Mouse (Mus musculus) ovary, postnatal 10 days (tissue): ENCODE data around the gene Gtdc1.
"Not testable (repeated sequence)": the region's sequence is repeated elsewhere in the genome, so short reads cannot be mapped to it uniquely, and the experiment has no call there.

Experiments used
- DNase-seq: peaks from one replicate; pipeline ENCODE4 v3.0.0; 2022; ENCODE audit warnings: low spot score

Gtdc1 gene

DNA sequence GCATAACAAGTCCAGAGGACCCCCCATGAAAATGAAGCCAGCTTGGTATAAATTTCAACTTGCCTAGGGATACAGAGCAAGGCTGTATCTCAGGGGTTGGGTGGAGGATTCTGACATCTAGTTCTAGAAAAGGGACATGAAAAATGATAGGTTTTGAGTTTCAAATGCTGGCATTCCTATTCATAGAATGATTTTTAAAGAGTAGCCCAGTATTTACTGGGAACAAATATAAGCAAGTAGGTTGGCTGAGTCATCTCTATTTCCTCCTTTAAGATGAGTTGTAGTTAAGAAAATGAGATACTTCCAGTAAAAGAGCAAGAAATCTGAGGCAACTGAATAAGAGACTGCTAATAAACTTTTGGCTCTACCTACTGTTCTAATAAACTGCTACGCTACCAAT is 190.8 kb downstream of the Gtdc1 start:
- no peak for DNase-seq

DNA sequence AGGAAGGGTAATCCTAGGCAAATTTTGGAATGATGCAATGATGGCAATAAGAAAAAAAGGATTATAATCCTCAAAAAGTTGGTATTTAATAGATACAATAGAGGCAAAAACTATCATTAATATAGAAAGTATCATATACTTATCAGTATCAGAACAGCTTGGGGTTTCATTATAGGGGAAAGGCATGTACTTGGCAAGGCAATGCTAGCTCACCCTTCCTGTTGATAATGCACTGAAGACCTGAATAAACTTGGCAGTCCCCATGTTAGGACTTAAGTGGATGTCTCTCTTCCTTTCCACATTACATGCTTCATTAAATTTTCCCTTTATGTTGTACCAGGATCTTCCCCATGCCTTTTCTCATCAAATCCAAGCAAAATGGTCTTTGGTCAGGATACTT is 206.0 kb downstream of the Gtdc1 start:
- DNase-seq = no peak

DNA sequence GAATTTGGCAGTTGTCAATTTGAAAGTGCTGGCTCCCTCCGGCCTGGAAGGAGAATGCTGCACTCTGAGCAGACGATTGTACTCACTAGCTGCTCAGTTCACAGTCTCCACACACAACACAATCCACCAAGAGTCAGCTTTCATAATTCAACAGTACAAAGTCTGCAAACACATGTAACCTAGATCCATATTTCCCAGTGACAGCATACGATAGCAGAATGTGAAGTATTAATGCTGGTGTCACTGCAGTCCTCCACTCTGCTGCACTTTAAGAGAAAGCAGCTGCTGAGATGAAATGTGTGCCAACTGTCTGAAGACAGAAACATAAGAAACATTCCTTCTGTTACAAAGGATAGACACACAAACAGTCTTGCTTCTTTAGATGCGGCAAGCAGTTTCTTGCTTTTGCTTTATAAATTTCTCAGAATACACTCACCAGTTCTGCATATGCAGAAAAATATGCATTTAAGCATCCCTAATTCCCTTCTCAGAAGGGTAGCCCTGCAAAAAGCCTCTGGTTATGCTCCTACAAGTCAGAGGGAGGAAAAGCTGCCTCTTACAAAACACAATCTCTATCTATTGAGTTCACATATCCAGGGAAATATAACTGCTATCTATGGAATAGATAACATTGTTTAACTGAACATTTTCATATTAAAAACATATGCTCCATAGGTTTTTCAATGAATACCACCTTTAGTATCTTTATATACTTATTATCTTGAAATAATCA is 221.4 kb downstream of the Gtdc1 start:
- DNase-seq = no peak

DNA sequence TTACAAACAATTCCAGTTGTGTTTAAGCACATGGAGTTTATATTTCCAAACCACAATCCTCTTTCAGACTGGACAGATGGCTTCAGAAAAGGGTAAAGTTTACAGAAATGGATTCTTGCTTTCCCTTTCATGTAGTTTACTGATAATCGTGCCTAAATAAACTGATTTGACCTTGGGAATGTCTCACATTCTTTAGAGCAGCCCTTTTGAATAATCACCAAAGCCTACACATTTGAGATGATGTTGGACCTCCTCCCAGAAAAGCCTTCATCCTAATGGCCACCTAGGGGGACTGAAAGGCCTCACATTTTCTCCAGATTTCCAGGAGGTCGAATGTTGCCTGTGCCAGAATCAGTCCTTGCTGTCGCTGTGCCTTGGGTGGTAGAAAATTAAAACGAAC is 227.2 kb downstream of the Gtdc1 start:
- DNase-seq = no peak

DNA sequence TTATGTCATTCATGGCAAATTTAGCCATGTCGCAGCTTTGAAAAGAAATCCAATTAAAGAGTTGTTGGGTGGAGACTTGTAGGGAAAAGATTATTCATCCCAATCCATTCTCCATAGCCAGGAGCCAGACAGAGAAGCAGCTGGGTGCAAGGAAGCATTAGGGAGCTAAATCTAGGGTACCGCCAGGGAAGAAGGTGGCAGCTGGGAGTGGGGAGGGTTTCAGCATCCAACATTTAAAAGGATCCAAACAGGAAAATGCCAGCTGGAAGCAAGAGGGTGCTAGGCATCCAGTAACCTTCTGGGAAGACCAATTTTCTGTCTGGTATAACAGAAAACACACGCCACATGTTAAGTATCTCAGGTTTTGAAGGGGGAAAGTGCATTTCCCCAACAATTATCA is 231.0 kb downstream of the Gtdc1 start:
- no peak for DNase-seq

DNA sequence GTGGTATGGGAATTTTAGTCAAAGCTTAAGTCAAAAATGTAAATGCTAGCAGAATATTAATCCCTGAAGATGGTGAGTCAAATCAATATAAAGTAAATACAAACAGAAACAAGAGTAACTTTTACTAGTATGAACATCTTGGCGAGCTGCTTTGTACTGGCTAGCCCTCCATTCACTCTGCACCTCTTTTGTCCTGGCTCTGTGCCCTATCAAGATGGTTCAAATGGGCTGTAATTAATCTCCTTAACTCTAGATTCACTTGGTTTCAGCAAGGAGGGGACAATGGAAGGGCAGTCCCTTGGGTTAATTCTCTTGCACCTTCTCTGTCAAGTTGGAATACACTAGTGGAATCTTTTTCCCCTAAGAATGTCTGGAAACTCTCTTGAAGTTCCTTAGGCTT is 233.6 kb downstream of the Gtdc1 start:
- no peak for DNase-seq

DNA sequence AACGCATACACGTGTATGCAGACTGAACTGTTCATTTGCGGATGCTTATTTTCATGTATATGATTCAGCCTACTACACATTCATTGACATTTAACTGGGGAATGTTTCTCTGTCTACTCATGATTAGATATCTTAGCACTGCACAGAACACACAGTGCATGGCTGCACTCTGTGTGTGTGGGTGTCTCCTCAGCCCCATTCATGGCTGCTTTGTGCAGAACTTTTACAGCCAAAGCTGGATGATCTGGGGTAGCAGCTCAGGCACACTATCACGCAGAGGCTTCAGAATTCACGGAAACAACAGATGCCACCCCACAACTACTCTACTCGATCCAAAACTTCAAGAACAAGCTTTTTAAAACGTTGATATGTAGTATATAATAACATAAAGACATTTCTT is 263.4 kb downstream of the Gtdc1 start:
- no peak for DNase-seq

DNA sequence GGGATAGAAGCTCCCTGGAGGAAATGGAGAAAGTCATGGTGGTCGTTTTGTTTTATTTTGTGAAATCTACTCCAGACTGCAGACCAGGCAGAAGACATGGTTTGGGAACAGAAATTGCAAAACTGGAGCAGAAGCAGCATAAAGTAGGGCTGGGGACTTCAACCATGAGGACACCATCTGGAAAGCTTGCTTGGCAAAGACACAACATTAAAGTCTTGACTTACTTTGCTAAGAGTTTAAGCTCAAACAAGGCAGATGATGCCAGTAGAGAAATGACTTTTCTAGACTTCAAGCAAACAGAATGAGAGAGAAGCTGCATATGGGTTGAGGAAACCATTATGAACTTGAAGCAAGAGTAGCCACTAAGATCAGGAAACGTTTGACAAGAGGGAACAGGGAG is 267.6 kb downstream of the Gtdc1 start:
- DNase-seq = no peak

DNA sequence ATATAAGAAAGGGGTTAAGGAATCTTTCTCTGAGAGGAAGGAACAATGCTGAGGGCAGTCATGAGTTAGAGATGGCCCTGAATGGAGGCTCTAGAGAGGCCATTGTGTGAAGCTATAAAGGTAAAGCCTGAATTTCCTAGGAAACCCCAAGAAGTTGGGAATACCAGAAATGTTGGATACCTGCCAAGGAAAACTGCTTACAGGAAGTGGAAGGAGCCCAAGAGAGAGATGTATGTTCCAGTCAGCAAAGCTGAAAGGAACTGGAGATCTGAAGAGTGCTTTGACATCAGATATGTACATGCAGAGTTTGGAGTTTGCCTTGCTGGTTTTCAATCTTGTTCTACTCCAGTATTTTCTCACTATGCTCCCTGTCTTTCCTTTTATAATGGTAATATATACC is 268.4 kb downstream of the Gtdc1 start:
- DNase-seq = no peak

DNA sequence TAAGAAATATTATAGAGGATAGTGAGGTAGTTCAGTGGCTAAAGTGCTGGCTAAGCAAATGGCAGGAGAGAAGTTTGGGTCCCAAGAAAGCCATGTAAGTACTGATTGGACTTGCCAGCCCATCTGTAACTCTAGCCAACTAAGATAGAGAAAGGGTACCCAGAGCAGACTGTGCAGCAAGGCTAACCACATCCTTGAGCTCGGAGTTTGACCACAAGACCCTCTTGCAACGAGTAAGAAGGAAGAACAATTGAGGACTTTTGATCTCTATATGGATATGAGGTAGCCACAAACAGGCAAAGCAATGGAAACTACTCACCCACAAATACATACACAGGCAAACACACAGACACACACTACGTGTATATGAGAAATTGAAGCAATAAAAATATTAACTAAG is 278.9 kb downstream of the Gtdc1 start:
- DNase-seq = no peak

DNA sequence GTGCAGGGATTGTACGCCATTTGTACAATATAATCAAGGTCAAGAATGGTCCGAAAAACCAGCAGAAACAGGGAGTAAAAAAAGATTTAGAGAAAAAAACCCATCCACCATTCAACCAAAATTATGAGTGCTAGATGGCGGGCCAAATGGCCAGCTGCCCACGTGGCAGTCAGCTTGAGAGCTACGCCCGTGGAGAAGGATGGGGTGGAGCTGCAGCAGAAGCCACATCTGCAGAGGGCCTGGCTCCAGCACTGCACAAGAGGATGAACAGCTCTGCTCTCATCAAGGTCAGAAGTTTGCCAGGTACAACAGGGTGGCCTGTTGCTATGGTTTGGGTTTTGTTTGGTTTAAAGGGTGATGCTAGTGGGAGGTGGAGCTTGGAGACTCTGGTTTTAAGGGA is 281.1 kb downstream of the Gtdc1 start:
- DNase-seq = no peak

DNA sequence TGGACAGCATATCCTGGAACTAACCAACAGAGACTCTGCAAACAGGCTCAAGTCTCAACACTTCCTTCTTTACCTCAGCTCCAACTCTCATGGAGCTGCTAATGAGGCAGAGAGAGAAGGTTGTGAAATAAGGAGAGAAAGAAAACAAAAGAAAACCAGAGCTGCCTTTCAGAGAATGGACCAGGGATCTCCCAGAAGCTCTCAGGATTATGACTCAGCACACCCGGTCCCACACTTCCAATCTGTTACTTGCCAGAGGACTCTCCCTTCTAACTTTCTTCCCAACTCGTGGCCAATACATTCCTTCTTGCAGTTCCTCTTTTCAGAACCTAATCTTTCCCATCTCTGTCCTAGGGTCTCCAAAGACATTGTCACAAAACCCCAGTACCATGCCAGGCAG is 288.1 kb downstream of the Gtdc1 start:
- DNase-seq = no peak

DNA sequence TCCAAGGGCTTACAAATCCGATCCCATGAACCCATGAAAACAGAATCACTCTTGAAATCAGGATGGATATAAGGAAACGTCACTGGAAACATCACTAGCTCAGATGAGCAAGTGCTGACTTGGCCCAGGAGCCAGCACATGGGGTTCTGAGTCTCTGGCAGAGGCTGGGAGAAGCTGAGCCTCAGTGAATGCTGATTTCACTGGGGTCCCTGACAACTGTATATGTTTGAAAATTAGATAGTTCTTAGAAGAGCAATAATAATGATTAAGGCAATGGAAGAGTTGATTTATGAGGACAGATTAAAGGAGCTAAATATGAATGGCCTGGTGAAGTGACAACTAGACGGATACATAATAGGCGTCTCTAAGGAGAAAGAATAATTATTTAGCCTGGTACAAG is 289.3 kb downstream of the Gtdc1 start:
- no peak for DNase-seq

DNA sequence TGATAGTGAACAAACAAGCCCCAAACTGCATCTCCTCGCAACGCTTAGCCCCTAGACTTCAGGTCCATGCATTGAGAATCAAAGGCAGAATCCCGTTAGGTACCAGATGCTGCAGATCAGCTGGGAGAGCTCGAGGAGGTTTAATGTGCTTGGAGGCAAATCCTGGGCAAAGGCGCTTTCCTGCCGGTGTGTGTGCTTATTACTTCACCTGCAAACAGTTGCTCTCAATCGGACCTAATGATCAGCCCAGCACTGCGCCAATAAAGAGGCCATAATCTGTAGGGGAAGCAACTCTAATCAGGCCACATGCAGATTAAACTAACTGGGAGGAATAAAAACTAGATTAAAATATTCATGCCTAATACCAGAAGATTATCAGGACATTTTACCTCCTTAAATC is 293.5 kb downstream of the Gtdc1 start:
- DNase-seq = no peak

DNA sequence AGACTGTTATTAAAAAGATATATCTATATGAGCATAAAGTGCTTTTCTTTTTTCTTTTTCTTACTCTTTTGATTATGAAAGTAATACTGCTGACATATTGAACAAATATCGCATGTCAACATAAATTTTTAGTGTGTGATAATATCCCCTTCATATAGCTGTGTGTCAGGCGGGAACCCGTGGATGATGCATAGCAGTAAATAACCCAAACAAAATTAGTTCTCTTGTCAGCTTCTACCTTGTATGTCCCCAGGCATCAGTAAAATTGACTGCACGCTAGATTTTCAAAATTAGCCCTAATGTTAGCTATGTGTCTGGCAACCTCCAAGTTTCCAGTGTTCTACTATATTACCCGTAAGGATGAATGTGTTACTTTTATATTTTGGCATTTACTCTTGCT is 294.4 kb downstream of the Gtdc1 start:
- DNase-seq = no peak

DNA sequence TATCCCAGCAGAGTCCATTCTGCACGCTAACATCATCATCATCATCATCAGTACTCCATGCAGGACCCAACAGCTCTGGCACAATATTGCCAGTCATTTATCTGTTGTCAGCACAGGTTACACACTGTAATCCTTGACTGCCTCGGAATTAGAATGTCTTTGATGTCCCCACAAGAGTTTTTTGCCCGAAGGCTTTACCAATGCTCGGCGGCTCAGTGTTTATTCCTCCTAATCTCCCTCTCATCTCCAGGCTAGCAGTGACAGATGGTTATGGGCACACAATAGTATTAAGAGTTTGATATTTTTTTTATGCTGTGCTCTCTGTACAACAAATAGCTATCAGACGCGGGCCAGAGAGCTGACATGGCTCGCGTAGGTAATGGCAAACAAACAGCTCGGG is 294.9 kb downstream of the Gtdc1 start:
- DNase-seq = no peak

DNA sequence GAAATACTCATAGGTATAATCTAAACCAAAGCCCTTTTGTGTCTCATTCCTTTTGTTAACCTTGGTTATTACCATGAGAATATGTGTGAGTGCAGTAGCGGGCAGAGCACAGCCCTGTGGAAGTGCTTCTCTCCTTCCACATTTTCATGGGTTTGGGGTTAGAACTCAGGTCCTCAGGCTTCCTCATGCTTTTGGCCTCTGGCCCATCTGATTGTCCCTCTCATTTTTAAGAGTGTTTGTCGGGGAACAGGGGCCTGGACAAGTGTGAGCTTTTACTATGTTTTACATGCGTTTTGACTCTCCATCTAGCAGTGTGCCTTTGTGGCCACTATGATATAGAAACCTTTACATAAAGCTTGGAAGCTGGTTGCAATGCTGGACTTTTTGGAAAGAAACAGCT is 296.4 kb downstream of the Gtdc1 start:
- no peak for DNase-seq

DNA sequence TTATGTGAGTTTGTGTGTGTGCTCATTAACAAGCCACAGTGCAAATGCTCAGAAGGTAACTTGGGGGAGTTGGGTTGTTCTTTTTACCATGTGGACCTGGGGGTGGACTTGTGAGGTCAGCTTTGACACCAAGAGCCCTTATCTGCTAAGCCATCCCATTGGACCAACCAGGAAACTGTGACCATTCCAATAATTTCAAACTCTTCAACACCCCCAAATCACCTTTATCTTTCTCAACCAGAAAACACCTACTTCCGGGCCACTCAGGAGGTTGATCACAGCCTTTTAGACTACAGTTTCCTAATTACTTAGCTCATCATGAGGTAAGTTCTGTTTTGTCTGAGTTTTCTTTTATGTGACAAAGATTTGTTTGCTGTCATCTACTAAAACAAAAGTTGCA is 298.7 kb downstream of the Gtdc1 start:
- no peak for DNase-seq

DNA sequence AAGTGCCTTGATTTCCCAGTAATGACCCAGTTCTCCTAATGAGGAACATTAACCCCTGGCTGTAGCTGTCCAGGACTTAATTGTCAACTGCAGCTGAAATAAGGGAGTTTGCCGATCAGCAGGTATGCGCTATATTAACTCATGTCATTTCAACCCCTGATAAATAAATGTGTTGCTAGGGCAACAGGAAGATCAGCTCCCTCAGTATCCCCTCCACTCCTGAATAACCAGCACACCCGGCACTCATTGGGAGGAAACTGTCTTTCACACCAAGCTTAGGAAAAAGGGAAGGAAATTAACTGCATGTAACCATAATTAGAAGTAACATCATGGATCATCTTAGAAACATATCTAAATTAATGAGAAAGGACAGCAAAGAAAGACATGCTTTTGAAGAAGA is 302.3 kb downstream of the Gtdc1 start:
- no peak for DNase-seq

DNA sequence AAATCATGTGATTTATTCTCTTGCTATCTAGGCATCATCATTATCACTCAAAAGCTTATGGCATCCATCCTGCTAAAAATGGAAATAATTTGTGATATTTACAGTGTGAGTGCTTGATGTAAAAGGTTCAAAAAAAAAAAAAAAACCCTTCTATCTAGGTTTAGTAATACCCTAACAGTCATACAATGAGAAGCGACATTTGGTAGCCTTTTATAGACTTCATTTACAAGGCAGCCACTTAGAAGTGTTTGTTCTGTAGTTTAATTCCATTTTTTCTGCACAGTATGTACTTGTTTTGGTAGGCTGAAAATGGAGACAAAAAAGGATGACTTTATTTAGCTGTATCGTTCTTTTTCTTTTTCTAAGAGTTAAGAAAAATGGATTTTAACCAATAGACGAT is 305.0 kb downstream of the Gtdc1 start:
- no peak for DNase-seq

DNA sequence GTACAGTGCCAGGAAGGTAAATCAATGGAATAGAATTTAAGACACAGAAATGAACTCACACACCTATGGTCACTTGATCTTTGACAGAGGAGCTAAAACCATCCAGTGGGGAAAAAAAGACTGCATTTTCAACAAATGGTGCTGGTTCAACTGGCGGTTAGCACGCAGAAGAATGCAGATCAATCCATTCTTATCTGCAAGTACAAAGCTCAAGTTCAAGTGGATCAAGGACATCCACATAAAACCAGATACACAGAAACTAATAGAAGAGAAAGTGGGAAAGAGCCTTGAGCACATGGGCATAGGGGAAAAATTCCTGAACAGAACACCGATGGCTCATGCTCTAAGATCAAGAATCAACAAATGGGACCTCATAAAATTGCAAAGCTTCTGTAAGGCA is 327.8 kb downstream of the Gtdc1 start:
- not testable (repeated sequence) for DNase-seq

DNA sequence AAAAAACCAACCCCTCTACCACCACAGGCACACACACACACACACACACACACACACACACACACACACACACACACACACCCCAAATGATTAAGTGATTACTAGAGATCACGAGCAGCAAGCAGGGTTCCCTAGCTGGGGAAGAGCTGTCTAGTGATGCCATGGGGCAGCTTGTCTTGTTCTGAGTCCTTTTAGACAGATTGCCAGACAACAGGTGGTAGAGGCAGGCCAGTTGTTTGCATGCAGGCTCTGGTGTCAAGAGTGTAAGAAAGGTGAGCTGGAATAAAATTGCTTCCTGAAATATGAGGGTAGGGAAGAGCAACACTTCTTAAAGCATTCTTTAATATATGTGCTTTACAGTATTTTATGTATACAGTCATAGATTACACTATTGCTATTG is 333.2 kb downstream of the Gtdc1 start:
- no peak for DNase-seq

DNA sequence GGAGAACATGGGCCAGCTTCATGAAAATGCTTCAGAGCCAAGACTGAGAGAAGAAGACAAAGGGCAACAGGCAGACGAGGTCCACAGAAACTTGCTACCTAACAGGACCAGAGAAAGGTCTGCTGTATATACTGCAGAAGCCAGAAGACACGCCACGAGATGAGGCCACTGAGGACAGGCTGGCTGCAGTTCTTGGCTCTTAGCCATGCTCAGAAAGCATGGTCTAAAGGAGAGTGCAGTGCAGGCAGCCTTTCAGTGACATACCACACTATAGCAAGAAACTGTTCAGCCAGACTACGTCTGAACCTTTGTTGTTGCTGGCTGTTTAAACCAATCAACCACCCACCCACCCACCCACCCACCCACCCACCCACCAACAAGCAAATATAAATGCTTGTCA is 336.6 kb downstream of the Gtdc1 start:
- DNase-seq = no peak

DNA sequence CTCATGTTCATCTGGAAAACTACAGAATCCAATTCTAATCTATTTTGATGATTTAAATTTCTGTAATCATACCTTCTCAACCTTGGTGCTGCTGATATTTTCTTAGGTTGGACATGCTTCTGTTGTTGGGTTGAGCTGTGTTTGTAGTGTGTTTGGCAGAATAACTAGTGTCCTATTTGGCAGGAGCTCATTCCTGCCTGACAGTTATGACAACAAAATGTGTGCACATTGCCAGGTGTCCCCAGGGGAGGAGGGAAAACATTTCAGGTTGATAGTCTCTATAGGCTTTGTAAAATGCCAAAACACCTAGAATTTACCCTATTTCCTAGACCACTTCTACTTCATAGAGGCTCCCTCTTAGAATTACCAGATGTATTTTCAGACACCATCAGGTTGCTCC is 343.4 kb downstream of the Gtdc1 start:
- DNase-seq = no peak

DNA sequence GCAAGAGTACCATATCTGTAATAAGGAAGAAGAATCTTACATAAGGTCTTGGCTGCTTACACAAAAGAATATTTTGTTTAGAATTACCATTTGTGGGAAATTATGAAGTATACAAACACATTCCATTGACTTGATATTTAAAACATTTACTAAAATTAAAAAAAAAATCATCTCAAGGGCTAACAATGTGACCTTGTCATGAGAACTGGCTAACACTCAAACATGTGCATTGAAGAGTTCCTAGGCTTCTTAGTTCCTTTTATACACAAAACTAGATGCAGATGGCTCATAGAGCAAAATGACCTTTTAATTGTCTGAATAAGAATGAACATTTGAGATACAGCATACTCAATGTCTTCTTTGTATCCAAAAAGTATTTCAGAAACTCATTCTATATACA is 344.0 kb downstream of the Gtdc1 start:
- no peak for DNase-seq
